Mouse (Mus musculus) lung, embryonic 16.5 days (tissue): ENCODE data around the gene Megf11. TPM values are rescaled to one million over a fixed set of nuclear protein-coding genes. Genes with fewer than 3 reads are reported as not detected.
"Not testable (repeated sequence)": the region's sequence is repeated elsewhere in the genome, so short reads cannot be mapped to it uniquely, and the experiment has no call there.

Source experiments
- ATAC-seq: fragments of 200-750 bp; cut with Nextera tagmentation; 2 replicates; pipeline ENCODE4 v1.8.0; 2017; ENCODE audit warnings: low read depth, mild to moderate bottlenecking, moderate library complexity
- H3K27ac ChIP-seq: fragments of 300-500 bp; sonication (generic); 2 replicates; pipeline ENCODE4 v1.5.1; 2014; ENCODE audit warnings: mild to moderate bottlenecking, control low read depth, low read length
- H3K27me3 ChIP-seq: fragments of 300-500 bp; sonication (generic); 2 replicates; pipeline ENCODE4 v1.6.1; 2014; ENCODE audit warnings: low read depth, low read length, mixed read lengths; ENCODE audit not compliant: control insufficient read depth, insufficient read depth
- H3K36me3 ChIP-seq: fragments of 300-500 bp; sonication (generic); 2 replicates; pipeline ENCODE4 v1.6.1; 2014; ENCODE audit warnings: low read length; ENCODE audit not compliant: control insufficient read depth, insufficient read depth
- H3K4me1 ChIP-seq: fragments of 300-500 bp; sonication (generic); replicated peaks from 2 replicates; pipeline ENCODE4 v1.6.1; 2014; ENCODE audit warnings: low read length, mixed read lengths; ENCODE audit not compliant: control insufficient read depth, insufficient read depth
- H3K4me2 ChIP-seq: fragments of 300-500 bp; sonication (generic); 2 replicates; pipeline ENCODE4 v1.6.1; 2014; ENCODE audit warnings: low read depth, low read length, control low read depth
- H3K4me3 ChIP-seq: fragments of 300-500 bp; sonication (generic); 2 replicates; pipeline ENCODE4 v1.5.1; 2014; ENCODE audit warnings: mild to moderate bottlenecking, low read length, control low read depth
- H3K9ac ChIP-seq: fragments of 300-500 bp; sonication (generic); 2 replicates; pipeline ENCODE4 v1.6.1; 2014; ENCODE audit warnings: low read length, control low read depth
- H3K9me3 ChIP-seq: fragments of 300-500 bp; sonication (generic); 2 replicates; pipeline ENCODE4 v1.6.1; 2016; ENCODE audit warnings: low read length; ENCODE audit not compliant: control insufficient read depth
- WGBS: fragments of 180-500 bp; shearing (Covaris S2); extraction: QIAGEN DNeasy Blood & Tissue Kit; methylation state at CpG from one replicate; pipeline ENCODE4 v1.1.7; 2014; 5-methylcytosine and 5-hydroxymethylcytosine counted together
- polyA plus RNA-seq: library from polyadenylated mRNA; unstranded; fragments of >200 nt; fragmentation: Nextera tagmentation; extraction: Ambion mirVana; gene quantifications from 2 replicates; pipeline ENCODE4 v1.2.1, GENCODE M21; 2015

The Megf11 gene
- polyA plus RNA-seq, 1 experiment from 2014 or later: 1.2 TPM

DNA sequence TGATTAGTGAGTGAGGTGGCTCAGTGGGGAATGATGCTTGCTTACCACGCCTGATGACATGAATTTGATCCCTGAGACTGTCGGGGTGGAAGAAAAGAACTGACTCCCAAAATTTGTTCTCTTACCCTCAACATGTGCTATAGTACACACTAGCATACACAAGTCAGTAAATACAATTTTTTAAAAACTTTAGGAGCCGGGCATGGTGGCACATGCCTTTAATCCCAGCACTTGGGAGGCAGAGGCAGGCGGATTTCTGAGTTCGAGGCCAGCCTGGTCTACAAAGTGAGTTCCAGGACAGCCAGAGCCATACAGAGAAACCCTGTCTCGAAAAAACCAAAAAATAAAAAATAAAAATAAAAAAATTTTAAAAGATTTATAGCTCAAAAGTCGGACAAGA, 349.6 kb downstream of the Megf11 start:
- H3K36me3 ChIP-seq, H3K9ac ChIP-seq, H3K9me3 ChIP-seq, H3K4me1 ChIP-seq, H3K27ac ChIP-seq, H3K4me3 ChIP-seq, H3K27me3 ChIP-seq, ATAC-seq, H3K4me2 ChIP-seq: not testable (repeated sequence)
- WGBS: 90% methylated on average over 6 of the region's 7 CpGs

DNA sequence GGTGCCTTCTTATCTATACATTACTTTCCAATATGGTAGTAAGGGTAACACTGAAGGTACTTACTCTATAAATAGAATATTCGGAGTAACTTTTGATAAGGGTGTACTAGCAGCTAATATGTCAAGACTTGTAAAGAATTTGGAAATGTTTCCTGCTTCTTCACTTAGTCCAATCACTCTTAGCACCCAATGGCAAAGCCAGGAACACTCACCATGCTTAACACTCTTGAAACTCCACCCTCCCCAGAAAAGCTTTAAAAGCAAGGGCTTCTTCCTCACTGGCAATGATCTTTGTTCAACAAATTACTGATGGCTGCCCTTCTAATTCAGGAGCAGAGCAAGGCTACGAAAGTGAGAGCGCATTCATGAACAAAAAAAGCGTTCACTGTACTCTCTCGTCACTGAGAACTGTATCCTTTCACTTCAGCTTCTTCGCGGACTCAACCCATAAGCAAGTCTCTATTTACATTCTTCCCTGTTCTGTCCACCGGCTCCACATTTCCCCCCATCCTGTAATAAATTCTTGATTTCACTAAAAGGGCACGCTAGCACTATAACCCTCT, 350.7 kb downstream of the Megf11 start:
- Histone ChIP-seq H3K4me3 (peak overlapping the region; percentile 97), H3K36me3 (no peaks in the 10 kb centered on the region), H3K4me1 (peaks cover 5% of the 10 kb centered on the region; the same call in 1 of the 2 replicates), H3K27ac (peak overlapping the region; percentile 96), H3K4me2 (peak overlapping the region; percentile 61), H3K9ac (peak overlapping the region; percentile 93), H3K9me3 (no peaks in the 10 kb centered on the region), H3K27me3 (no peaks in the 10 kb centered on the region)
- WGBS: 4% methylated on average over 9 of the region's 9 CpGs
- ATAC-seq: no peak

DNA sequence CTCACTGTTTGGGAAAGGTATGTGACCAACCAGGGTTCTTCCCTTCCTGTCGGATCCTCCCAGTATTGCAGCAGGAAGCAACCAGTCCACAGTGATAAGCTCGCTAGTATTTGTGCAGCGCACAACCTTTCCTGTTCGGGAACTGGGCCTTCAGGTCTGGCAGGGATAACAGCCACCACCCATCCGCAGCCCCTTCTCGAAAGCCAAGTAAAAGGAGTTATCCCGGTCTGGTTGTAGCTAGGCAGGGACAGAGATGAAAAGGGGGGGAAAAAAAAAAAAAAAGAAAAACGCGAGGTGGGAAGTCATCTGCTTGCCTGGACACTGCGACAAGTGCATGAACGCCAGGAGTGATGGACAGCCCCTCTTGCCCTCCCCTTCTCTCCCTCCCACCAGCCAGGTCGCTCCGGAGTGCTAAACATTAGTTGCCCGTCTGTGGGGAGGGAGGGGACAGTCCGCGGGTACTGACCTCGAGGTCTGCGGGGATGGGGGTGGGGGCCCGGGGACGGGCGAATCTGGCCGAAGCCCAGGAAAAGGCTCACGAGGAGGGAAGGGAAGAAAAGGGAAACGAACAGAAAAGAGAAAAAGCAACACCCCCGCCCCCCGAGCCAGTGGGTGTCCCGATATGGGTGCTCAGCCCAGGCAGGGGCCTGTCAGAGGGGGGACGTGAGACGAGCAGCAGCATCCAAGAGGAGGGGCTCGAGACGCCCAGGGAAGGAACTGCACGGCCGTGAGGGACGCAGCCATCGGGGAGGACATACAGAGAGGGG, 351.4 kb downstream of the Megf11 start:
- peaks cover 5% of the 10 kb centered on the region; the same call in 1 of the 2 replicates for H3K4me1 ChIP-seq
- H3K9me3 ChIP-seq: no peaks in the 10 kb centered on the region
- ATAC-seq: peak; percentile 75
- peak overlapping the region; percentile 97 for H3K4me3 ChIP-seq
- no peaks in the 10 kb centered on the region for H3K27me3 ChIP-seq
- H3K27ac ChIP-seq: peak overlapping the region; percentile 96
- WGBS: under 1% methylated on average over 34 of the region's 35 CpGs
- no peaks in the 10 kb centered on the region for H3K36me3 ChIP-seq
- H3K4me2 ChIP-seq: peak overlapping the region; percentile 61
- H3K9ac ChIP-seq: peak overlapping the region; percentile 93

DNA sequence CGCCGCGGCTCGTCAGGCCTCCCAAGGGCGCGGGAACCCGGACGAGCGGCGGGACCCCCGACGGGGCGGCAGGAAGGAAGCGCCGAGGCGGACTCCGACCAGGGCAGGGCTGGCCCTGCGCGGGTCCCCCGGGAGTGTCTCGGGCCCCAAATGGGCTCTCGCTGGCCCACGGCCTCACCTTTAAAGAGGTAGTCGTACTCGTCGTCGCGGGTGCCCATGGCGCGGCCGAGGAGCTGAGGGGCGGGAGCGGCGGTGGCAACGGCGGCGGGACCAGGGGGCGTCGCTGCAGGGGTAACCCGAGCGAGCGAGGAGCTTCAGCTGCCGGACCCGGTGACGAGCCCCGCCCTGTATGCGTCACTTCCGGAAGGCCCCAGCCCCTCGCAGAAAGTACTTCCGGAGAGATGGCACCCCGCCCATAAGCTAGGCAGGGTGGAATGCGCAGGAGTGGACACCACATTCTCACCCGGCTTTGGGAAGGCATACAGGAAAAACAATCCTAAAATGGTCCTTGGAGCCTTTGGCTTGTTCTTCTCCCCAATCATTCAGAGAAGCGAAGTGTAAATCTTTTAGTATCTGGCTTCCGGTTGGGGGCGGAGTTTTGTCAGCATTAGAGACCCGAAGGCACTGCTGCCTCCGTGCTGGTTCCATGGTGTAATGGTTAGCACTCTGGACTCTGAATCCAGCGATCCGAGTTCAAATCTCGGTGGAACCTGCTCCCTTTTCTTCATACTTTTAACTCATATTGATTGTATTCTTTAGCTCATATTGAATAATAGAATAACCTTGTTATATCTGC, 352.2 kb downstream of the Megf11 start, which contains the start of gene Rab11a:
Gene Rab11a, minus strand, starts transcription at position 353 of the 796 bp plus-strand sequence.
- peak; percentile 98 for ATAC-seq
- Histone ChIP-seq H3K9ac (peak within 1 kb of the TSS; percentile 93), H3K27ac (peak within 1 kb of the TSS; percentile 96), H3K4me1 (peaks cover 5% of the 10 kb centered on the region; the same call in 1 of the 2 replicates), H3K4me2 (peak within 1 kb of the TSS; percentile 61), H3K4me3 (peak within 1 kb of the TSS; percentile 97), H3K36me3 (no peaks in the 10 kb centered on the region), H3K27me3 (no peaks in the 10 kb centered on the region), H3K9me3 (no peaks in the 10 kb centered on the region)
- WGBS: under 1% methylated on average over 60 of the region's 61 CpGs

DNA sequence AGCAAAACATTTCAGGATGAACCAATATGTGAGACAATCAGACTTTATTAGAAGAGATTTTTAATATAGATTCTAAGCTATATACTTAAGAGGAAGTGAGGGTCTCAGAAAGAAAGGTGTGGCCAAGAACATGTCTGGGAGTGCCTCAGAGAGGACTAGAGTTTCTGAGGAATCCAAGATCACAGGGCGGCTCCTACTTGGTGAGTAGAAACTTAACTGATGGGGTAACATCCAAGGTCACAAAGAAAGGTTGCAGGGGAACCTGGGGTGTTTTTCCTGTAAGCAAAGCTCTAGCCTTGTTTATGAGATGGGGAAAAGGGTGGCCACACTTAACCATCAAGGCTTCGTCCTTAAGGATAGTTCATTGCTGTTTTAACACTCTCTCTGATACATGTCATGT, 353.6 kb downstream of the Megf11 start:
- H3K4me1 ChIP-seq: peaks cover 5% of the 10 kb centered on the region; the same call in 1 of the 2 replicates
- ATAC-seq: no peak
- H3K36me3 ChIP-seq: no peaks in the 10 kb centered on the region
- WGBS: 79% methylated on average over 2 of the region's 2 CpGs
- H3K9ac ChIP-seq: no peak overlapping the region
- no peak overlapping the region for H3K4me3 ChIP-seq
- H3K4me2 ChIP-seq: no peak overlapping the region
- no peaks in the 10 kb centered on the region for H3K27me3 ChIP-seq
- H3K9me3 ChIP-seq: no peaks in the 10 kb centered on the region
- H3K27ac ChIP-seq: no peak overlapping the region

DNA sequence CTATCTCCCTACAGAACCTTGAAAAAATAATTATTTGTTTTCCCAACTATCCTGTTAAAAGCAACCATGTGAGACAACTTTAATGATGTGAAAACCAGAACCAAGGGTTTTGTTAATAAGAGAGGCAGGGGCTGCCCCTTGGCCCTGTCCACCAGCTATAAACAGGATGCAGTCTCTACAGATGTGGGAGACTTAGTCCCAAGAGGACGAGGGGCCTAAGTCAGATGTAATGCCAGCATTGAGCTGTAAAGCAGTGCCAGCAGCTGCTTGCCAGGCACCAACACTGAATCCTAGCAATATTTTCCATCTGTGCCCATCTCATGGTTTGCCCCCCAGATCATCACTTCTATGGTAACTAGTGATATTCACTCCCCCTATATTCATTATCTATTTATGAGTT, 357.0 kb downstream of the Megf11 start:
- no peaks in the 10 kb centered on the region for H3K9me3 ChIP-seq
- WGBS: 32% methylated on average over 1 of the region's 1 CpGs

DNA sequence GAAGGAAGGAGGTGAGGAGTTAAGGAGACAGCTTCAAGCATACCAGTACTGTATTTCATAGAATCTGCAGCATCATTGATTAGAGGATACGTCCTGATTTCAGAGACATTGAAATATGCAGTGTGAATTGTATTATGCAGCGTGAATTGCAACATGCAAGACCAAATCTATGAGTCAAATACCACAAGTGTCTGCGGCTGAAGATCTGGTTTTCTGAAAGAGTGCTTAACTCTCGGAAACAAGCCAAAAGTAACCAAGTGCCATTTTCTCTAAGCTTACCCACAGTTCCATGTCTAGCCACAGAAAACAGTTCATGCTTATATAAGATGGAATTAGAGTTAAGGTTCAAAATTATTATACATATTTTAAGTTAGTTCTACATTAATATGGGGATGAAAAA, 362.3 kb downstream of the Megf11 start:
- no peaks in the 10 kb centered on the region for H3K4me1 ChIP-seq
- no peaks in the 10 kb centered on the region for H3K27me3 ChIP-seq
- 68% methylated on average over 4 of the region's 4 CpGs for WGBS
- H3K4me3 ChIP-seq: no peak overlapping the region
- no peak overlapping the region for H3K9ac ChIP-seq
- H3K36me3 ChIP-seq: no peaks in the 10 kb centered on the region
- no peaks in the 10 kb centered on the region for H3K9me3 ChIP-seq
- ATAC-seq: no peak
- H3K4me2 ChIP-seq: no peak overlapping the region
- no peak overlapping the region for H3K27ac ChIP-seq

More for the DNA sequence above, 357.0 kb downstream of the Megf11 start:
- Histone ChIP-seq H3K4me3 (no peak overlapping the region), H3K36me3 (no peaks in the 10 kb centered on the region), H3K9ac (no peak overlapping the region), H3K4me2 (no peak overlapping the region), H3K27ac (no peak overlapping the region), H3K4me1 (no peaks in the 10 kb centered on the region), H3K27me3 (no peaks in the 10 kb centered on the region)
- no peak for ATAC-seq

DNA sequence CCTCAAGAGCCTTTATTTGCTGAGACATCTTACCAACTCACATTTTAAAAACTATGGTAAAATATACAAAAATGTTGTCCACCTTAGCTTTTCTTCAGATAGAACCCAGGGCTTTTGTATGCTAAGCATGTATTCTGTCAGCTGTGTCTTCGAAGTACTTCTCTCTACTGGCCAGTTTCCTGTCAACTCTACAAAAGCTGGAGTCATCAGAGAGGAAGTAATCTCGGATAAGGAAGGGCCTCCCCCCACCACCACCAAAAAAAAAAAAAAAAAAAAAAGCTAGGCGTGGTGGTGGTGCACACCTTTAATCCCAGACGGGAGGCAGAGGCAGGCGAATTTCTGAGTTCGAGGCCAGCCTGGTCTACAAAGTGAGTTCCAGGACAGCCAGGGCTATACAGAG, 363.9 kb downstream of the Megf11 start:
- Histone ChIP-seq H3K9ac (no peak overlapping the region), H3K9me3 (no peaks in the 10 kb centered on the region), H3K4me3 (no peak overlapping the region), H3K27ac (no peak overlapping the region), H3K36me3 (no peaks in the 10 kb centered on the region), H3K4me2 (no peak overlapping the region), H3K4me1 (no peaks in the 10 kb centered on the region), H3K27me3 (no peaks in the 10 kb centered on the region)
- 80% methylated on average over 6 of the region's 6 CpGs for WGBS
- no peak for ATAC-seq

DNA sequence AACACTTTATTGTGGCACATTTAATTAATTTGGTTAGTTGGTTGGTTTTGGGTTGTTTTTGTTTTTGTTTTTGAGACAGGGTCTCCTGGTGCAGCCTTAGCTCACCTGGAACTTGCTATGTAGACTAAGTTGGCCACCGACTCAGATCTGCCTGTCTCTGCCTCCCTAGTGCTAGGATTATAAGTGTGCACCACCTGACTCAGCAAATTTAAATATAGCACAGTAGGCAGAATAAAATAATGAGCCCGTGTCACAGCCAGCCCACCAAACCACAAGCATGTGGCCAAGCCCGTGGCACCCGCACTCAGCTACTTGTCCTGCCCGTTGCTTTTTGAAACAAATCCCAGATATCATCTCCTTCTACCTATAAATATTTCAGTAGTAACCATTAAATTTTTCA, 367.1 kb downstream of the Megf11 start:
- H3K4me1 ChIP-seq: no peaks in the 10 kb centered on the region
- H3K36me3 ChIP-seq: no peaks in the 10 kb centered on the region
- H3K9me3 ChIP-seq: no peaks in the 10 kb centered on the region
- no peaks in the 10 kb centered on the region for H3K27me3 ChIP-seq
- no peak overlapping the region for H3K27ac ChIP-seq
- ATAC-seq: no peak
- no peak overlapping the region for H3K4me3 ChIP-seq
- no peak overlapping the region for H3K4me2 ChIP-seq
- H3K9ac ChIP-seq: no peak overlapping the region
- WGBS: 82% methylated on average over 5 of the region's 5 CpGs
